Mouse (Mus musculus) brain, embryonic 14.5 days (tissue): ENCODE results near the gene Tesk2.

Experiments used
- CTCF ChIP-seq: fragments of 200-500 bp; IDR thresholded peaks from 2 replicates; pipeline ENCODE4 v1.5.1; 2012; ENCODE audit warnings: inconsistent platforms, mild to moderate bottlenecking, moderate library complexity, borderline replicate concordance; ENCODE audit not compliant: insufficient read depth, insufficient read length; ENCODE audit errors: extremely low read depth
- POLR2A ChIP-seq: fragments of 200-500 bp; IDR thresholded peaks from 2 replicates; pipeline ENCODE4 v1.6.1; 2012; ENCODE audit warnings: mild to moderate bottlenecking, inconsistent platforms, borderline replicate concordance; ENCODE audit not compliant: poor library complexity, insufficient read depth, insufficient read length, severe bottlenecking; ENCODE audit errors: extremely low read depth

GRCm38 (mm10) chr4:116782171-116782570 lies 61.4 kb downstream of the Tesk2 start:
- no peak for TF ChIP-seq CTCF
- no peak for TF ChIP-seq POLR2A
